Mouse (Mus musculus) liver, embryonic 11.5 days (tissue): ENCODE measurements around the gene Pear1. TPM values are rescaled to one million over a fixed set of nuclear protein-coding genes. Genes with fewer than 3 reads are reported as not detected.
"Not testable (repeated sequence)": the region's sequence is repeated elsewhere in the genome, so short reads cannot be mapped to it uniquely, and the experiment has no call there.

Experiments
- ATAC-seq: fragments of 200-750 bp; cut with Nextera tagmentation; replicated peaks from 2 replicates; pipeline ENCODE4 v1.8.0; 2017; ENCODE audit warnings: moderate number of reproducible peaks, mild to moderate bottlenecking, moderate TSS enrichment, moderate library complexity; ENCODE audit not compliant: low FRiP score
- DNase-seq: peaks from one replicate; pipeline ENCODE4 v3.0.0-alpha.2; 2017; ENCODE audit warnings: low spot score
- H3K27ac ChIP-seq: fragments of 300-500 bp; sonication (generic); 2 replicates; pipeline ENCODE4 v1.5.1; 2014; ENCODE audit warnings: mild to moderate bottlenecking, low read depth, low read length, control low read depth
- H3K27me3 ChIP-seq: fragments of 300-500 bp; sonication (generic); replicated peaks from 2 replicates; pipeline ENCODE4 v1.6.1; 2014; ENCODE audit warnings: low read length, mixed read lengths; ENCODE audit not compliant: control insufficient read depth, insufficient read depth
- H3K36me3 ChIP-seq: fragments of 300-500 bp; sonication (generic); 2 replicates; pipeline ENCODE4 v1.6.1; 2014; ENCODE audit warnings: mild to moderate bottlenecking, low read length, moderate library complexity, mixed read lengths; ENCODE audit not compliant: control insufficient read depth, insufficient read depth
- H3K4me1 ChIP-seq: fragments of 300-500 bp; sonication (generic); replicated peaks from 2 replicates; pipeline ENCODE4 v1.6.1; 2014; ENCODE audit warnings: low read length, mixed read lengths; ENCODE audit not compliant: control insufficient read depth, insufficient read depth
- H3K4me2 ChIP-seq: fragments of 300-500 bp; sonication (generic); 2 replicates; pipeline ENCODE4 v1.6.1; 2014; ENCODE audit warnings: mild to moderate bottlenecking, control low read depth, moderate library complexity
- H3K4me3 ChIP-seq: fragments of 300-500 bp; sonication (generic); 2 replicates; pipeline ENCODE4 v1.5.1; 2014; ENCODE audit warnings: low read depth, low read length, control low read depth
- H3K9ac ChIP-seq: fragments of 300-500 bp; sonication (generic); 2 replicates; pipeline ENCODE4 v1.6.1; 2014; ENCODE audit warnings: low read depth, low read length, control low read depth
- H3K9me3 ChIP-seq: fragments of 300-500 bp; sonication (generic); 2 replicates; pipeline ENCODE4 v1.6.1; 2016; ENCODE audit warnings: low read length, inconsistent platforms, mixed read lengths; ENCODE audit not compliant: control insufficient read depth
- whole genome bisulfite sequencing: fragments of 180-500 bp; shearing (Covaris S2); extraction: QIAGEN DNeasy Blood & Tissue Kit; methylation state at CpG from one replicate; pipeline ENCODE4 v1.1.7; 2014; 5-methylcytosine and 5-hydroxymethylcytosine counted together
- polyA plus RNA-seq: library from polyadenylated mRNA; unstranded; fragments of >200 nt; fragmentation: Nextera tagmentation; extraction: Ambion mirVana; gene quantifications from 2 replicates; pipeline ENCODE4 v1.2.1, GENCODE M21; 2014

The Pear1 gene
- polyA plus RNA-seq, result 15.5 and 18.4 TPM in 2 replicates

DNA sequence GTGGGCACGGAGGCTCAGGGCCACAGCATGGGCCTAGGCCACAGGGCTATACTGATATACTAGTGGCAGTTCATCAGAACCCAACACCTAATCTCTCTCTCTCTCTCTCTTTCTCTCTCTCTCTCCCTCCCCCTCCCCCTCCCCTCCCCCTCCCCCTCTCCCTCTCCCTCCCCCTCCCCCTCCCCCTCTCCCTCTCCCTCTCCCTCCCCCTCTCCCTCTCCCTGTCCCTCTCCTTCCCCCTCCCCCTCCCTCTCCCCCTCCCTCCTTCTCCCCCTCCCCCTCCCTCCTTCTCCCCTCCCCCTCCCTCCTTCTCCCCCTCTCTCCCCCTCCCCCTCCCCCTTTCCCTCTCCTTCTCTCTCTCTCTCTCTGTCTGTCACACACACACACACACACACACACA lies at the start of gene Pear1:
Pear1 (minus strand) TSS at position 101 of the 400 bp plus-strand sequence.
- not testable (repeated sequence) for DNase-seq, ATAC-seq, H3K9me3 ChIP-seq, H3K27ac ChIP-seq, H3K27me3 ChIP-seq, H3K36me3 ChIP-seq, H3K4me2 ChIP-seq, H3K4me1 ChIP-seq, H3K4me3 ChIP-seq, H3K9ac ChIP-seq
- 93% methylated on average over 1 of the region's 1 CpGs for WGBS

DNA sequence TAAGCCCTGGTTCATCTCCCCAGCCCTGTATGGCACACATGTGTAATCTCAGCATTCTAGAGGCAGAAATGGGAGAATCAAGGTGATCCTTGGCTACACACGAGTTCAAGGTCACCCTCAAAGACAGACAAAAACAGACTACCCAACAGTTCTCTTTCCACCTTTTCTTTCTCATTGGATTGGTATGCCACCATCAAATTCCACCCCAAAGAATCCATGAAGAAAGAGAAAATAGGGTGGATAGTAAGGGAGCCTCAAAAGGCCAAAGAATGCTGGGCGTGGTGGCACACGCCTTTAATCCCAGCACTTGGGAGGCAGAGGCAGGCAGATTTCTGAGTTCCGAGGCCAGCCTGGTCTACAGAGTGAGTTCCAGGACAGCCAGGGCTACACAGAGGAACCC lies 40.0 kb upstream of the Pear1 start:
- not testable (repeated sequence) for H3K27ac ChIP-seq, H3K9ac ChIP-seq, ATAC-seq, H3K4me1 ChIP-seq, H3K27me3 ChIP-seq, H3K9me3 ChIP-seq, H3K4me3 ChIP-seq, DNase-seq, H3K4me2 ChIP-seq
- H3K36me3 ChIP-seq, result peaks cover 52% of the 10 kb centered on the region
- 87% methylated on average over 4 of the region's 4 CpGs for WGBS

DNA sequence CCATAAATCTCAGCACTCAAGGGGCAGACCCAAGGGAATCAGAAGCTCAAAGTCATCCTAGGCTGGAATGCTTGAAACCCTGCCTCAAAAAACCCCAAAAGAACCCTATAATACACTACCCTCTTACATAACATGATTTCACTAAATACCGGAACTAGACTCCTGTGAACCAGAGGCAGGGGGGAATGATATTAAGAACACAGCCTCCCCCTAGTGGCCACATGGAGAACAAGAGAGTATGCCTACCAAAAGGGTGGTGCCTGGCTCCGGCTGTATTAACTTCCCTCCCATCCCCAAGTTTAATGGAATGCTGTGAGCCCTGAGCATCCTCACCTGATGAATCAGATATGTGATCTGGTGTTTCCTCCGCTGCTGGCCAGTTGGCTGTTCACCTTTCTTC lies 35.7 kb upstream of the Pear1 start:
- Histone ChIP-seq H3K4me2 (no peak overlapping the region), H3K27me3 (no peaks in the 10 kb centered on the region), H3K9me3 (no peaks in the 10 kb centered on the region), H3K36me3 (peaks cover 47% of the 10 kb centered on the region), H3K4me1 (no peaks in the 10 kb centered on the region), H3K4me3 (no peak overlapping the region), H3K9ac (no peak overlapping the region), H3K27ac (no peak overlapping the region)
- DNase-seq, result no peak
- 42% methylated on average over 3 of the region's 3 CpGs for WGBS
- ATAC-seq, result no peak

DNA sequence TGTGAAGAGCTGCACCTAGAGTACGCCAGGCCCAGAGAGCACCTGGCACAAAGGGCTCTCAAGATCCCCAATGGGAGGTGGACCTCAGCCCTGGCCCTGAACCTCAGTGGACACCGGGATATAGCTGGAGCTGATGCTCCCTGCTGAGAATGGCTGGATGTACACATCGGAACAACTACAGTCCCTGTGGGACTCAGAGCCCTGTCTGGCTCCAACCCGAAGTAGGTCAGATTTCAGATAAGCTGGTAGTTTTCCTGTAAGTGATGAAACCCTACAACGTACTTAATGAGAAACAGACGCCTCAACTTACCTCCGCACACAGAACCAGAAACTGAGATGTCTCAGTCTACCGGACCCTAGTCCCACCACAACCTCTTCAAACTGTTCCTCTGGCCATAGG lies 33.6 kb upstream of the Pear1 start:
- 84% methylated on average over 8 of the region's 8 CpGs for WGBS
- no peak overlapping the region for H3K4me3 ChIP-seq
- DNase-seq, result no peak
- H3K4me2 ChIP-seq, result no peak overlapping the region
- H3K9ac ChIP-seq, result no peak overlapping the region
- H3K4me1 ChIP-seq, result no peaks in the 10 kb centered on the region
- H3K27me3 ChIP-seq, result no peaks in the 10 kb centered on the region; the same call in 1 of the 2 replicates
- ATAC-seq, result no peak
- no peak overlapping the region for H3K27ac ChIP-seq
- no peaks in the 10 kb centered on the region for H3K9me3 ChIP-seq
- H3K36me3 ChIP-seq, result peaks cover 37% of the 10 kb centered on the region

DNA sequence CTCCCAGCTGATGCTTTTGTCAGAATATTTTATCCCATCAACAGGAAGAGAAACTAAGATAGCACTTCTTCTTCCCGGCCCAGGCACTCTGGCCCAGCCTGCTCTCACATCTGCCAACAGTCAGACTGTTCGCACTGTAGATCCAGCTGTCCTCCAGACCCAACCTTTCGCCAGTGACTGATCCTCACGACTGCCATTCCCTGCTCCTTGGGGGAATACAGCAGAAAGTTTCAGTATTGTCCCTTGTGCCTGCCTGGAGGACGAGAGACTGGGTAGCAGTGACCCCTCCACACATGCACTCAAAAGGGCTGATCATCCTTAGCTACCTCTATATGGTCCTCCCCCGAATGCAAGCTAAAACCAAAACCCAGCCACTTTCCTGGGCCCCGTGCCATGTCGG lies 31.8 kb upstream of the Pear1 start:
- ATAC-seq (no peak), DNase-seq (no peak)
- WGBS, result 84% methylated on average over 8 of the region's 8 CpGs
- H3K4me2 ChIP-seq, result no peak overlapping the region
- peaks cover 25% of the 10 kb centered on the region for H3K36me3 ChIP-seq
- H3K27me3 ChIP-seq, result no peaks in the 10 kb centered on the region; the same call in 1 of the 2 replicates
- H3K9ac ChIP-seq, result no peak overlapping the region
- no peaks in the 10 kb centered on the region for H3K4me1 ChIP-seq
- H3K4me3 ChIP-seq, result no peak overlapping the region
- no peak overlapping the region for H3K27ac ChIP-seq
- no peaks in the 10 kb centered on the region for H3K9me3 ChIP-seq

DNA sequence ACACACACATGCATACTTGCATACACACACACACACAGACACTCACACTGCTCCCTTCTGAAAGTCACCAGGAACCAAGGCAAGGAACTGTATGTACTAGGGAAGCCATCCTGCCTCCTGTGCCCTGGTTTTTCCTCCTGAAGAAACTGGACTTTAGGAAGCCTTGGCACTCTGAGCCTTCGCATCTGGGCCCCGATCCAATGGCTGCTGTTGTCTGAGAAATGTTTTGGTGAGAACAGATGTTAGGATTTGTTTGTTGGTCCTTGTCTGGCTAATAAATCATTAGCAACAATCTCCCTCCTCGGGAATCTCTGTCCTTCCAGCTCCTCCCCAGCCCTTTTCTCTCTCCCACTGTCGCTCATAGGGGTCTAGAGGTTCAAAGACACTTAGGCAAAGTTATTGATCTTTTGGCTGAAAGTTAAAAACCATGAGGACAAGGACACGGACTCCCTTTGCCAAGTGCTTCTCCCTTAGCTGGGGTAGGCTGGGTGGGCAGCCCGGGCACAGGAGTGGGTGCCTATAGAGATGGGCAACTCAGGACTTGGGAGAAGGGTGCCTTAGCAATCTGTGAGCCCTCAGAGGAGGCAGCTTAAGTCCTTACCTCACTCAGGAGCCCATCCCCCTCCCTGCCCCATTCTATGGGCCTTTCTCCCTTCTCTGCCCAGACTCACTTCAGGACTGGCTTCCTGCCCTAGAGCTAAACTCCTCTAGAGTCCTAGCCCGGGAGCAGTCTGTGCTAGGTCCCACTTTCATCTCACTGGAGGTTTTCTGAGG lies 30.9 kb upstream of the Pear1 start:
- 56% methylated on average over 7 of the region's 7 CpGs for WGBS
- no peak for DNase-seq

DNA sequence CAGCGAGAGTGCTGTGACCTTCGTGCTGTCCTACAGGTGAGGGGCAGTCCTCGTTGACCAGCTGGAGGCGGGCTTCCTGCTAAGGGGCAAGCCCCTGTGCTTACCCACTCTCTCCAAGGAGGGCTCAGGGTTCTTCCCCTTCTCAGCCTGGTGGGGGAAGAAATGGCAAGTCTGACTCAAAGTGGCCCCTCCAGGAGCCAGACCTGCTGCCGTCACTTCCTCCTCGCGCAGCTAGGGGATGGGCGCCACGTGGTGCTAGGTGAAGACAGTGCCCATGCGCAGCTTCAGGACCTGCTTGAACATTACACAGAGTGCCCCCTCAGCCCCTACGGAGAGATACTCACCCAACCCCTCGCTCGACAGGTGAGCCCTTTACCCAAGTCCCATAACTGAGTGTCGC lies 25.0 kb upstream of the Pear1 start:
- no peak overlapping the region for H3K9ac ChIP-seq
- no peak overlapping the region for H3K27ac ChIP-seq
- ATAC-seq (no peak), DNase-seq (no peak)
- no peaks in the 10 kb centered on the region; the same call in 1 of the 2 replicates for H3K4me1 ChIP-seq
- no peaks in the 10 kb centered on the region for H3K36me3 ChIP-seq
- no peaks in the 10 kb centered on the region; the same call in 1 of the 2 replicates for H3K27me3 ChIP-seq
- no peak overlapping the region for H3K4me3 ChIP-seq
- H3K9me3 ChIP-seq, result no peaks in the 10 kb centered on the region
- no peak overlapping the region for H3K4me2 ChIP-seq
- WGBS, result 68% methylated on average over 14 of the region's 14 CpGs

More for the DNA sequence above, 30.9 kb upstream of the Pear1 start:
- no peak; the same call in 1 of the 2 replicates for ATAC-seq
- H3K9ac ChIP-seq, result no peak overlapping the region
- H3K9me3 ChIP-seq, result no peaks in the 10 kb centered on the region
- no peaks in the 10 kb centered on the region for H3K4me1 ChIP-seq
- H3K27me3 ChIP-seq, result no peaks in the 10 kb centered on the region; the same call in 1 of the 2 replicates
- H3K4me3 ChIP-seq, result no peak overlapping the region
- H3K4me2 ChIP-seq, result no peak overlapping the region
- no peak overlapping the region for H3K27ac ChIP-seq
- H3K36me3 ChIP-seq, result peaks cover 24% of the 10 kb centered on the region

DNA sequence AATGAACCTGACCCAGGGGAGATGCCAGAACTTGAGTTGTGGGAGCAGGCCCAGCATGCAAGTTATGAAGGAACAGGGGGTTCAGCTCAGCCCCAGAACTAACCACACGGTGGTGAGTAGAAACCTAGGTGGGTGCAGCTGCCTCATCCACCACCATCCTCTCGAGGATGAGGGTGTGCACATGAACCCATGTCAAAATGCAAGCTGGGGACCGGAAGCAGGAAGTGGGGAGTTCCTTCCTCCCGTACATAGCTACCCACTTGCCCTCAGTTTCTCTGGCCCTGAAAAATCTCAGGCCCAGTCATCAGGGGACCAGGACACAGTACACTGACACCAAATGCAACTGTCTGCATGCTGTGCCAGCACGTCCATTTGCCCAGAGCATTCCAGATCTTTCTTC lies 23.6 kb upstream of the Pear1 start:
- H3K36me3 ChIP-seq, result no peaks in the 10 kb centered on the region

DNA sequence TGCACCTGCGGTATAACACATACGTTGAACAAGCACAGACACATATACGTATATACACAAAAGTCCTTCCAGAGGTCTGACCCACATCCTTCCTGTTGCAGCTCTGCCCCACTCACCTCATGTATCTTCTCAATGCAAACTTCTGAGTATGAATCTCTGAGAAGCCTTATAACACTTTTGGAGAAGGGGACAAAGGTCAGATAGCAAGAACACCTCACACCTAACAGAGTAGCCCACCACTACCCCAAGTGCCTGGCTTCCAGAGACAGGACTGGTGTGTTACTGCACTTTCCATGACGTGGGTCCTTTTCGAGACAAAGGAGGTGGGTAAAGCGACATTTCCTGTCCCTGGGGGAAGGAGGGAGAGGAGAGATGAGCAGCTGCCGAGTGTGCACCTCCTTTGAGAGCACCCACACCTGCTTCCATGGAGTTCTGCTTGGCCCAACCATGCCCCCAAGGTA lies 22.6 kb upstream of the Pear1 start, which contains the start of gene Sh2d2a:
Sh2d2a (plus strand) TSS at position 106 of the 461 bp plus-strand sequence.
- no peak for DNase-seq
- ATAC-seq, result no peak
- WGBS, result 54% methylated on average over 7 of the region's 7 CpGs
- Histone ChIP-seq H3K36me3 (no peaks in the 10 kb centered on the region), H3K9ac (no peak within 1 kb of the TSS), H3K4me1 (no peaks in the 10 kb centered on the region; the same call in 1 of the 2 replicates), H3K4me2 (no peak within 1 kb of the TSS), H3K4me3 (no peak within 1 kb of the TSS), H3K27ac (no peak within 1 kb of the TSS), H3K27me3 (no peaks in the 10 kb centered on the region), H3K9me3 (no peaks in the 10 kb centered on the region)

More for the DNA sequence above, 23.6 kb upstream of the Pear1 start:
- no peaks in the 10 kb centered on the region for H3K9me3 ChIP-seq
- H3K27me3 ChIP-seq, result no peaks in the 10 kb centered on the region
- 57% methylated on average over 5 of the region's 5 CpGs for WGBS
- no peak overlapping the region for H3K27ac ChIP-seq
- no peaks in the 10 kb centered on the region; the same call in 1 of the 2 replicates for H3K4me1 ChIP-seq
- H3K9ac ChIP-seq, result no peak overlapping the region
- H3K4me2 ChIP-seq, result no peak overlapping the region
- DNase-seq, result no peak
- H3K4me3 ChIP-seq, result no peak overlapping the region
- no peak for ATAC-seq
